Mouse (Mus musculus) CH12.LX (cell line): ENCODE data around the gene AU018091. TPM values are rescaled to one million over a fixed set of nuclear protein-coding genes. Genes with fewer than 3 reads are reported as not detected.

Experiments used
- DNase-seq: peaks from one replicate; pipeline ENCODE4 v3.0.0-alpha.2; 2013; ENCODE audit errors: extremely low read depth
- H3K27ac ChIP-seq: 2 replicates; pipeline ENCODE4 v1.5.1; 2012; ENCODE audit warnings: low read depth, mild to moderate bottlenecking, control low read depth, moderate library complexity; ENCODE audit not compliant: insufficient read depth
- H3K27me3 ChIP-seq: replicated peaks from 2 replicates; pipeline ENCODE3; 2012; ENCODE audit warnings: inconsistent platforms
- H3K36me3 ChIP-seq, 2 experiments: replicated peaks in 1 of 2; 2 replicates each; pipeline versions ENCODE3 to v1.6.1; 2012; ENCODE audit warnings: inconsistent platforms in 1 of 2, low read length in 1 of 2, mild to moderate bottlenecking in 1 of 2, mixed read lengths in 1 of 2, moderate library complexity in 1 of 2; ENCODE audit not compliant: control insufficient read depth in 1 of 2, insufficient read depth in 1 of 2
- H3K4me1 ChIP-seq, 2 experiments: 2 replicates each; pipeline ENCODE4 v1.6.1; 2012; ENCODE audit warnings: inconsistent platforms in 1 of 2, moderate library complexity in 1 of 2; ENCODE audit not compliant: insufficient read depth in 2 of 2, control insufficient read depth in 1 of 2
- H3K4me2 ChIP-seq: 2 replicates; pipeline ENCODE4 v1.6.1; 2012; ENCODE audit warnings: low read depth, mild to moderate bottlenecking, control low read depth; ENCODE audit not compliant: poor library complexity, insufficient read depth, severe bottlenecking
- H3K4me3 ChIP-seq, 3 experiments: fragments of 150-350 bp in 1 of 3; sonication (generic) in 1 of 3; replicated peaks in 1 of 3; 2 replicates each; pipeline versions ENCODE3 to v1.5.1; 2011 to 2012; ENCODE audit warnings: low read depth in 2 of 3, low read length in 2 of 3, mild to moderate bottlenecking in 2 of 3, moderate library complexity in 2 of 3, control low read depth in 1 of 3, improper control_type of control experiment in 1 of 3, inconsistent platforms in 1 of 3, mixed read lengths in 1 of 3; ENCODE audit not compliant: poor library complexity in 1 of 3
- H3K79me2 ChIP-seq: replicated peaks from 2 replicates; pipeline ENCODE4 v1.6.1; 2012; ENCODE audit warnings: mild to moderate bottlenecking, moderate library complexity; ENCODE audit not compliant: control insufficient read depth, poor library complexity, insufficient read depth, severe bottlenecking; ENCODE audit errors: extremely low read depth
- H3K9ac ChIP-seq: 2 replicates; pipeline ENCODE4 v1.6.1; 2012; ENCODE audit warnings: low read depth, mild to moderate bottlenecking, control low read depth, moderate library complexity; ENCODE audit not compliant: insufficient read depth
- H3K9me3 ChIP-seq: replicated peaks from 2 replicates; pipeline ENCODE3; 2012; ENCODE audit warnings: low read length, inconsistent platforms, mixed read lengths
- BHLHE40 ChIP-seq: IDR thresholded peaks from 2 replicates; pipeline ENCODE4 v1.6.1; 2011; ENCODE audit warnings: mild to moderate bottlenecking, low read depth, low read length, improper control_type of control experiment
- CHD2 ChIP-seq: IDR thresholded peaks from 2 replicates; pipeline ENCODE4 v1.6.1; 2011; ENCODE audit warnings: low read length, improper control_type of control experiment
- CTCF ChIP-seq, 2 experiments: IDR thresholded peaks in 1 of 2; conservative IDR thresholded peaks in 1 of 2; 2 replicates each; pipeline ENCODE4 v1.5.1; 2011 to 2012; ENCODE audit warnings: low read depth in 2 of 2, low read length in 2 of 2, improper control_type of control experiment in 1 of 2, inconsistent platforms in 1 of 2, mild to moderate bottlenecking in 1 of 2, moderate library complexity in 1 of 2
- ELF1 ChIP-seq: IDR thresholded peaks from 2 replicates; pipeline ENCODE4 v1.6.1; 2014; ENCODE audit warnings: low read depth, mild to moderate bottlenecking, inconsistent platforms, low read length, improper control_type of control experiment
- EP300 ChIP-seq: IDR thresholded peaks from 2 replicates; pipeline ENCODE4 v1.6.1; 2011; ENCODE audit warnings: low read length, improper control_type of control experiment
- ETS1 ChIP-seq: conservative IDR thresholded peaks from 2 replicates; pipeline ENCODE4 v1.6.1; 2012; ENCODE audit warnings: low read depth, mild to moderate bottlenecking, inconsistent platforms, low read length, improper control_type of control experiment, moderate library complexity
- GABPA ChIP-seq: IDR thresholded peaks from 2 replicates; pipeline ENCODE4 v1.6.1; 2012; ENCODE audit warnings: low read depth, low read length, improper control_type of control experiment, inconsistent platforms; ENCODE audit not compliant: insufficient replicate concordance
- IRF4 ChIP-seq: IDR thresholded peaks from 2 replicates; pipeline ENCODE4 v1.6.1; 2014; ENCODE audit warnings: low read depth, mild to moderate bottlenecking, inconsistent platforms, low read length, improper control_type of control experiment
- MAFK ChIP-seq: IDR thresholded peaks from 2 replicates; pipeline ENCODE4 v1.6.1; 2011; ENCODE audit warnings: low read length, improper control_type of control experiment; ENCODE audit not compliant: insufficient replicate concordance
- MAX ChIP-seq: IDR thresholded peaks from 2 replicates; pipeline ENCODE4 v1.6.1; 2011; ENCODE audit warnings: low read length, improper control_type of control experiment
- MAZ ChIP-seq: IDR thresholded peaks from 2 replicates; pipeline ENCODE4 v1.6.1; 2012; ENCODE audit warnings: low read depth, mild to moderate bottlenecking, inconsistent platforms, low read length, improper control_type of control experiment, moderate library complexity
- NRF1 ChIP-seq: IDR thresholded peaks from 2 replicates; pipeline ENCODE4 v1.6.1; 2014; ENCODE audit warnings: low read depth, mild to moderate bottlenecking, inconsistent platforms, low read length, improper control_type of control experiment, moderate library complexity
- POLR2A ChIP-seq: IDR thresholded peaks from 2 replicates; pipeline ENCODE4 v1.6.1; 2011; ENCODE audit warnings: low read depth, mild to moderate bottlenecking, improper control_type of control experiment, low read length
- SIN3A ChIP-seq: IDR thresholded peaks from 2 replicates; pipeline ENCODE4 v1.6.1; 2012; ENCODE audit warnings: low read length, improper control_type of control experiment, inconsistent platforms
- SMC3 ChIP-seq: IDR thresholded peaks from 2 replicates; pipeline ENCODE4 v1.6.1; 2011; ENCODE audit warnings: low read depth, low read length, improper control_type of control experiment
- TBP ChIP-seq: conservative IDR thresholded peaks from 2 replicates; pipeline ENCODE4 v1.6.1; 2011; ENCODE audit warnings: low read depth, low read length, improper control_type of control experiment
- USF1 ChIP-seq: IDR thresholded peaks from 2 replicates; pipeline ENCODE4 v1.6.1; 2014; ENCODE audit warnings: low read depth, mild to moderate bottlenecking, inconsistent platforms, low read length, improper control_type of control experiment
- USF2 ChIP-seq: conservative IDR thresholded peaks from 2 replicates; pipeline ENCODE4 v1.6.1; 2011; ENCODE audit warnings: low read depth, low read length, improper control_type of control experiment
- dilution Hi-C: fragments of 300-500 bp; cut with MboI; formaldehyde crosslinking; loops from 2 replicates; pipeline ENCODE4 v1.14.3; 2020; ENCODE audit warnings: low sequenced_read_pairs; ENCODE audit not compliant: extremely low pct_unique_long_range_greater_than_20kb, extremely low pct_ligation_motif_present
- in situ Hi-C: fragments of 300-500 bp; cut with MboI; formaldehyde crosslinking; loops from 3 replicates; pipeline ENCODE4 v1.14.3; 2019; ENCODE audit warnings: low sequenced_read_pairs, low pct_ligation_motif_present, low pct_unique_long_range_greater_than_20kb, mixed read lengths
- polyA plus RNA-seq: library from polyadenylated mRNA; unstranded; fragments of >175 nt; gene quantifications from 2 replicates; pipeline ENCODE4 v1.2.1, GENCODE M21; 2012; ENCODE audit warnings: low read depth; ENCODE audit not compliant: insufficient read length
- total RNA-seq, 2 experiments: library from RNA; depleted of rRNA; stranded (reverse); fragments of 300-350 nt in 1 of 2; fragments of >200 nt in 1 of 2; gene quantifications; 2 replicates each; pipeline ENCODE4 v1.2.3; 2012 to 2014

AU018091 gene
- total and polyA plus RNA-seq, 3 experiments, result 0.08 TPM; not detected in 2

GRCm38 (mm10) chr7:3210605-3211004 lies 41.6 kb upstream of the AU018091 start:
- DNase-seq, result no peak
- no peaks in the 10 kb centered on the region for H3K9me3 ChIP-seq
- no peak overlapping the region for H3K4me3 ChIP-seq
- in situ Hi-C loops (no loop called here), dilution Hi-C loops (no loop called here)
- no peak overlapping the region for H3K27ac ChIP-seq
- no peak overlapping the region for H3K9ac ChIP-seq
- no peaks in the 10 kb centered on the region for H3K4me1 ChIP-seq
- TF ChIP-seq USF2 (no peak), MAX (no peak), NRF1 (no peak), CTCF (conservative IDR thresholded peaks at IDR 0.05 in 1 of 2, IDR thresholded peaks at IDR 0.05 in 1 of 2; ENCODE audit: low read depth in 2 of 2, low read length in 2 of 2) (no peak), ELF1 (no peak), CHD2 (no peak), IRF4 (no peak), BHLHE40 (no peak)
- no peaks in the 10 kb centered on the region for H3K79me2 ChIP-seq
- no peaks in the 10 kb centered on the region for H3K36me3 ChIP-seq
- no peak overlapping the region for H3K4me2 ChIP-seq
- no peaks in the 10 kb centered on the region for H3K27me3 ChIP-seq

GRCm38 (mm10) chr7:3206520-3206919 lies 37.5 kb upstream of the AU018091 start:
- H3K79me2 ChIP-seq, result no peaks in the 10 kb centered on the region
- TF ChIP-seq ETS1 (no peak), TBP (no peak), MAFK (no peak), SIN3A (no peak), SMC3 (no peak), USF1 (no peak), GABPA (no peak), MAZ (no peak), EP300 (no peak), POLR2A (no peak)
- no peaks in the 10 kb centered on the region for H3K27me3 ChIP-seq
- dilution Hi-C loops, result no loop called here
- no peak overlapping the region for H3K4me2 ChIP-seq
- no peaks in the 10 kb centered on the region for H3K36me3 ChIP-seq
- H3K27ac ChIP-seq, result no peak overlapping the region
- no peak overlapping the region for H3K4me3 ChIP-seq
- in situ Hi-C loops, result no loop called here
- DNase-seq, result no peak
- no peak overlapping the region for H3K9ac ChIP-seq
- peaks cover 0 to 10% of the 10 kb centered on the region in 2 experiments; a peak in 2 of 4 replicates for H3K4me1 ChIP-seq
- no peaks in the 10 kb centered on the region for H3K9me3 ChIP-seq
